Mouse (Mus musculus) myocyte (in vitro differentiated cells): Measurements from ENCODE around the gene Hhat.

Experiments used
- E2F4 ChIP-seq: IDR thresholded peaks from one replicate; pipeline ENCODE4 v1.6.1; 2011; ENCODE audit warnings: mild to moderate bottlenecking, control low read depth, moderate library complexity; ENCODE audit not compliant: insufficient read depth
- MAX ChIP-seq: IDR thresholded peaks from one replicate; pipeline ENCODE4 v1.6.1; 2011; ENCODE audit warnings: low read depth, mild to moderate bottlenecking, control low read depth
- POLR2A ChIP-seq: IDR thresholded peaks from one replicate; pipeline ENCODE4 v1.6.1; 2011; ENCODE audit warnings: low read depth, mild to moderate bottlenecking, control low read depth, moderate library complexity; ENCODE audit not compliant: insufficient read length

DNA sequence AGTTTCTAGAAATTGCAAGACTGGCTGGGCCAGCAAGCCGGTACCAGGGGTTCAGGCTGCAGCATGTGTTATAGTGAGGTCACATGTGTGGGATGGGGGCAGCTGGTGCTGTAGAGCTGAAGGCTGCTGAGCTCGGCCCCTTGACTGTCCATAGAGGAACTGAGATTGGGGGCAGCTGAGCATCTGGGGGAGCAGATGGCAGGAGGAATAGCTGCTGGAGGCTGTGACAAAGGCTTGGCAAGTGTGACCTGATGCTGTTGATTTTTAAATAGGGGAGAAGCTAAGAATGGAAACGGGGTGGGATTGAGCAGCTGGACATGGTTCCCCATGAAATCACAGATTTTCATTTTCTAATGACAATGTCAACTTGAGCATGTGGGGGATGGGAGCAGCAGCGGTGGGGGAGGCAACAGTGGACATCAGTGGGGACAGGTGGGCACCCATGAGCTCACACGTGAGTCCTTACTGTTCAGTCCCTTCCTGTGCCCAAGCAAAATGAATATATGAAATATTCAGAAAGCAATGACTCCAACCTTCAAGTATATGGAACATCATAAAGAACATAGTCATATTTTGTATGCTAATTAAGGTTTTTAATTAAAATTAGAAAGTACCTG lies 212.9 kb downstream of the Hhat start:
- TF ChIP-seq E2F4 = no peak
- TF ChIP-seq POLR2A = no peak
- no peak for TF ChIP-seq MAX
